Mouse (Mus musculus): Measurements from ENCODE around the gene Fem1b.

- TF ChIP-seq CTCF (IDR thresholded peaks at IDR 0.05; ENCODE audit: control insufficient read depth, insufficient read depth, low read length) (no peak), POLR2A (IDR thresholded peaks at IDR 0.05; ENCODE audit: borderline replicate concordance, control insufficient read depth, low read depth, low read length) (no peak)
These were observed 5.4 kb upstream of the Fem1b start for GRCm38 (mm10) chr9:62817099-62817571.
